Mouse (Mus musculus) ovary, postnatal 14 days (tissue): ENCODE measurements around the gene Cmss1.

Experiments
- DNase-seq: peaks from one replicate; pipeline ENCODE4 v3.0.0; 2022; ENCODE audit warnings: low spot score

Cmss1 gene

DNA sequence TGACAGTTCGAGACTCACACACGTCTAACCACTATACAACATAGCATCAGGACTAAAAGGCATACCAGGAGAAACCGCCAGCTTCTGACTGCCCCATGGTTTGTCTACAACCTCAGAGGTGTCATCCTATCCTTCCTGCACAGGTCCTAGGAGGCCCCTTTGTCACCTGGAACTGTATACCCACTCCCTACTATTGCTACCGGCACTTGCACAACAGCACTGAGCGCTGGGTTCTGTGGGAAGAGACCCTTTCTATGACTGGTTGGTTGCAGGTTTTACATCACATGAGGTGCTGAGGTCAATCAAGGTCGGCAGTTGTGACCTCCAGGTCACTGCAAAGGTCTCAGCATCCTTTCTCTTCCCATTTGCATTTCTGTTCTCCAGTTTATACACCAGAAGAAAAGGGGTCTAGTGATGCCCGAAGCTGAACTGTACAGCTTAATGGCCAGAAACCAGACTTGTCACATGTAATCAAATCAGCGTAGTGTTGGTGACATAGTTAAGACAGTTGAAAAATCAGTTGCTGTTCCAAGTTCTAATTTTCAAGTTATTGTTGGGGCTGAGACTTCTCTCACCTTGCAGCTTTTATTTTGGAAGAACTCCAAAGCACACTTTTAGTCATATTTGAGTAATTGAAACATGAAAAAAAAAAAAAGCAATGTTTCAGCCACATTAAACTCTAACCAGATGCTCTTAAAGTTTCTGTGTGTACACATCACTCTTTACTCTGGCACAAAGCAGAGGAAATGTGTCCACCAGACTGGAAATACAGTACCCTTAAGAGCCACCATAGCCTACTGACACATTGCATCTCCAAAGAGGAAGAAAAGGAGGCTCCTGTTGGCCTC, 266.7 kb downstream of the Cmss1 start:
- no peak for DNase-seq

DNA sequence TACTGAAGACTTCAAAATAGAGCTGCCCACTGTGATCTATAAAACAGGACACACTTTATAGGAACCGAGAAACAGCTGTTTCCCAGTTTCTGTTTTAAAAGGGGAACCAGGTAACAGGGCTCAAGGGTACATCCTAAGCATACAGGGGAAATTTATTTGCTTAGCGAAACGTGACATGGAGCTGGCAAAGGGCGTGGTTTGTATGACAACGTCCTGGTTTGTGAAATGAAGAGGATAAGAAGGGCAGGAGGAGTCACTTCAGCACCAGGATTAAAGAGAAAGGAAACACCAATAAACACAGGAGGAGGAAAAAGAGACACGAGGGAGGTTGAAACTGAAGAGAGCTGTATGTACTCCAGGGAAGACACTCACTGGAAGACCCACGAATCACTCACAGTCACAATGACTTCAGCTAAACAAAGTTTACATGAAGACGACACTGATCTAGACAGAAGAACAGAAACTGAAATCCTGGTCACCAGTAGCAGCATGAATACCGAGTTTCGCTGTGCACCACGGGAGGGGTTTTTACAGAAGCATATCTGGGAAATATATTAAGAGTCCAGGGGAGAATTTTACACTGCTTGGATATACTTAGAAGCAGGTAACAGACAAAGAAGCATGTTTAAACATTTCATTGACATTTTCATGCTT, 269.8 kb downstream of the Cmss1 start:
- DNase-seq, result no peak

DNA sequence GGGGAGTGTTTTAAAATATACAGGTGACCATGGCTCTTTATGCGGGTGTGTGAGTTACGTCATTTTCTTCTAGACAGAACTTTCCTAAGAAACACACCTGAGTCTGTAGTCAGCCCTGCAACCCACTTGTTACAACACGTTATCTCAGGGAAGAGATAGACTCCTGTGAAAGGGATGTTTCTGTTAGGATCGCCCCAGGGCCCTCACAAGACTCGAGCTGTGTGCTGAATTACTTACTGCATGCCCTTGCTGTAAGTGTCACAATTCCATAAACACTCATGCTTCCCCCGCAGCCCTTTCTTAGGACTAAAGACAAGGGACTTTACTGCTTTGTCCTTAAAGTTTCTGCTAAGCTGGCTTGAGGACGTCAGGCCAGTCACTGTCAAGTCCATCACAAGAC, 274.4 kb downstream of the Cmss1 start:
- no peak for DNase-seq

DNA sequence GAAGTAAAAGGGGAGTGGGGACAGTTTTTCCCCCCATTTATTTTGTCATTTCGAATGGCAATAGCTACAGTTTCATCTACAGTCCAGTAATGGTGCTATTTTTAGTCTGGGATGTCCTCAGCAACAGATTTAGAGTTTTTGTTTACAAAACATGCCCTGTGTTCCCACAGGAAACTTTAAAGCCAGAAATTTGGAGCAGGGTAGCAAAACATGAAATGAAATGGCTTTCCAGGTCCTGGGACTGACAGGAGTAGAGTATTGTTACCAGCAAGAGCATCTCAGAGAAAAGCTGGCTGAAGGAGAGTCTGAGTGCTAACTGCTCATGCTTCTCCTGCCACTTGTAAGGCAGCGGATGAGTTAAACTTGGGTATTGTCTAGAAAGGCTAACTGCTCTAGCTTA, 276.6 kb downstream of the Cmss1 start:
- no peak for DNase-seq

DNA sequence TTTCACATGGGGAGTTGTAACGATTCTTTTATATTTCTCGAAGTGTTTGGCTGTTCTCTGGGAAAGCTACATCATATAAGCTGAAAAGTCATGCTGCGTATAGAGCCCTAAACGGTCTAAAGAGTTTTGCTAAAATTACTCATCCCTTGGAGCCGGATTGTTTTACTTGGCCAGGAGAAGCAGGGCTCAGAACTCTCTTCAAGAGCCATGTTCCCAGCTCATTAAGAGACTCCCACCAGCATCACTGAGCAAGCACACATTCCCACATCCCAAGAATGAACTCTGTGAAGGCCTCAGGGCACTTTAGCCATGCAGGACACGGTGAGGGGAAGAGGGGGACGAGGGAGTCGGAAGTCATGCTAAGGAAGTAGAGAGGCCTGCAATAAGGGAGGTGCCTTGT, 277.6 kb downstream of the Cmss1 start:
- DNase-seq, result no peak

DNA sequence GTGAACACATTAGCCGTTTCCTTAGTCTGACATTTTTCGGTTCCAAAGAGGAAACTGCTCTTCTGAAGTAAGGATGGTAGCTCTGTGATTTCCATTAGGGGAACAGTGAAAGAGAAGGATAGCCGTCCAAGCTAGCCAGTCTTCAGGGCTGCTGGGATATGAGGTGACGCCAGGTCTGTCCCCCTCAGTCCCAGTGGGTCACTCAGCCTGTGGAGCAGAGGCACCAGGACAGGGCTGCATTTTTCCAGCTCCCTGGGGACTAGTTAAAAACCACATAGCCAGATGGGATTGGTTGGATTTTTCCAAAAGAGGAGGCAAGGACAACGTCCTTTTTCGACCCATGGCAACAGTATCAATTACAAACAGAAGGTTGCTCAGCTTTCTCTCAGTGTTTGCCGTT, 279.7 kb downstream of the Cmss1 start:
- DNase-seq, result no peak

DNA sequence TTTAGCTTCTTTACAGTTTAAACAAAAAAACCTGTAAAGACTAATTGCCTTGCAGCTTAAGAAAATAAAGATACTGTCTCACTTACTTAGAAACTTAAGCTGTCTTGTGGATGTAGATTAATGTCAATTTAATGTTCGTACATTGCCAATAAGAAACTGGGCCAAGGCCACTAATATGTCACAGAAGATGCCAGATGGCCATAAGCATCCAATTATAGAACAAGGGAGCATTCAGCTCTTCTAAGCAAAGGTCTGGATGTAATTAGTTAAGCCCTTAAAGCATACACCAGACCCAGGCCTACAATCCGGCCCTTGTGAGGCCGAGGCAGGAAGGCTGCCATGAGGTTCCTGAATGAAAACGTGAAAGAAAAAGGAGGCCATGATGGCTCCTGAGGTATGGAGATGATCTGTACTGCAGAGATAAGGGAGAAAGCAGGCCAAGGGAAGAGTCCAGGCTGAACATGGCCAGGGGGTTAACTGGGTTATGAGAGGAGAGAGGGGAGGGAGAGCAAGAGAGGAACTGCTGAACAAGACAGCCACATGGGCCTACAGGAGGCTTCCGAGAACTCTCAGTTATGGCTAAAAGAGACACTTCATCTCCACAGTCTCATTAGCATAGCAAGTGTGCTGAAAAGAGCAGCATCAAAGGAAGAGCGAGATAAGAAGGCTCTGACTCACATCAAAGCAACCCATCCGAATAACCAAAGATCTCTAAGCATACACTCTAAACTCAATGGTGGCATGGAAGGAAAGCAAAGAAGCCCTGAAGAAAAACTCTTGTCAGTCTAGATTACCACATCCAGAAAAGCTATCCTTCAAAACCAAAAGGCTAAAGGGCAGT, 287.2 kb downstream of the Cmss1 start:
- DNase-seq, result no peak

DNA sequence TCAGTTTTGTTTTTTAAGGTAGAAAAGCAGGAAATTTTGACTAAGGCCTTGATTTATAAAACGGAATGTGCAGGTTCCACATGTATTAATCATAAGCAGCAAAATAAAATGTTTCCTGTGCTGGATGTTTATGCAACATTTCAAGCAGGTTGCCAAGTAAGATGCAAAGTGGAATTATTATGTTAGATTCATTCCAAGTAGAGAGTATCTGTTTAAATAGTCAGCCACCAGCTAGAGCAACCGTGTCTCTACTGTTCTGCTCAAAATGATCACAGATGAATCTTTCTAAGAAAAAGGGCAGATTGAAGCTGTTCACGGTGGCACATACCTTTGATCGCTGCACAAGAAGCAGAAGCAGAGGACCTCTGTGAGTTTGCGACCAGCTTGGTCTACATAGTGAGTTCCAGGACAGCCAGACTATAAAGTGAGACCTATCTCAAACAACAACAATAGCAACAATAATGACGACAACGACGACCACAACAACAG, 288.0 kb downstream of the Cmss1 start:
- no peak for DNase-seq

DNA sequence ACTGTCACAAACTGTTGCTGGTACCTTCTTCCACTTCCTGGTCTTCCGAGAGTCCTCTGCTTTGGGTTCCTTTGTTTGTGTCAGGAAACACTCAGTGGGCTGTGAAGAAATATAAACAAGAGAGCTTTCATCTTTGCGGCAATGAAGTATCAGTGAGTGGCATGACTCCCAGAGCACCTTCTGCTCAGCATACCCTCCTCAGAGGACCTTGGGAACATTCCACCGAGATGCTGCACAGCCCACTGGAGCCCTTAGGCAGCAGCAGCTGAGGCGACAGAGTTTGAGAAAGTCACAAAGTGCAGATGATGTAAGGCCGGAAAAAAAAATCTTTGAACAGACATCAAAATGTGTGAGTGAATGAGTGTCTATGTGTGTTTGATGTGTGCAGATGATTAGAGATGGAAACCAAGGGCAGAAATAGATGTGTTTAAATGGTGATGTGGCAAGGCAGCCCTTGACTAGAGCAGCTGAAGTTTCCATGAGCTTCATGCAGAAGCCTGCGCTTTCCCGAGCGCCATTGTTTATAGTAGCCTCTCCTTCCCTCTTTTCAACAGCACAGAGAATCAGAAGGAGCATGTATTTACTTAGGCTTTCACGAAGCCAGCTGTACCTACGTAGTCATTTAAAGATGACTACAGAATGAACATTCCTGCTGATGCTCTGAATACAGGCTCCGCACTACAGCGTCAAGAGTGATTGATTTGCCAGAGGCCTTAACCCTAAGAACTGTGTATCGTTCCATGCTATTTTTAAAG, 288.6 kb downstream of the Cmss1 start:
- DNase-seq, result no peak

DNA sequence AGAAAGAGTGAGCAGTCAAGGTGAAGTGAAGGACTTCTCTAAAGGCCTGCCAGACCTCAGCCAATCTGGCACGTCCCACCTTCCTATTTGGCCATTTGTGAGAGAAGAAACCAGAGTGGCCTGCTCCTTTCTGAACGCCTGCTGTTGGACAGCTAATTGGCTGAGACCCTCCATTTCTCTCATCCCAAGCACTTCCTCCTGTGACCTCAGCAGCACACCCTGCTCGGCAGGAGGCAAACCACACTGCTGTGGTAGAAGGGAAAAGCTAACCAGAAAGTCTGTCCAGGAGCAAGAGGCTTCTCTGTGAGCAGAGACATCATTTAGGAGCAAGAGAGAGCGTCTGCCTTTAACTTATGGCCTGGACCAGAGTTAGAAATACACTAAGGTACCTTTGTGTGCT, 289.5 kb downstream of the Cmss1 start:
- DNase-seq, result no peak

DNA sequence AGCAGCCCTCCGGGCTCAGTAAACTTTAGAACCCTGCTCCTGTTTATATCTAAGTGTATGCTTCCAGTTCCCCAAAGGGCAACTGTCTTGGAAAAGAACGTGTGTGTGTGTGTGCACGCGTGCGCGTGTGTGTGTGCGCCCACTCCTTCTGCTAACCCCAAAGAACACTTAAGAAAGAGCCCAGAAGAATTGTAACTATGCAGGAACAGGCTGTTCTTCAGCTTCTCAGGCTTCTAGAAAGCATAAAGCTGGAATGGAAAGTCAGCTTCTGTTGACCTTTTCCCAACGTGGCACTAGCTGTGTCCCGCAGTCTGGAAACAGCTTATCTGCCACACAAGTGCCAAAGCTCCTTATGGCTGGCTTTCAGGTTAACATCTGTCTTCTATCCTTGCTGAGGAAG, 291.6 kb downstream of the Cmss1 start:
- DNase-seq, result no peak

DNA sequence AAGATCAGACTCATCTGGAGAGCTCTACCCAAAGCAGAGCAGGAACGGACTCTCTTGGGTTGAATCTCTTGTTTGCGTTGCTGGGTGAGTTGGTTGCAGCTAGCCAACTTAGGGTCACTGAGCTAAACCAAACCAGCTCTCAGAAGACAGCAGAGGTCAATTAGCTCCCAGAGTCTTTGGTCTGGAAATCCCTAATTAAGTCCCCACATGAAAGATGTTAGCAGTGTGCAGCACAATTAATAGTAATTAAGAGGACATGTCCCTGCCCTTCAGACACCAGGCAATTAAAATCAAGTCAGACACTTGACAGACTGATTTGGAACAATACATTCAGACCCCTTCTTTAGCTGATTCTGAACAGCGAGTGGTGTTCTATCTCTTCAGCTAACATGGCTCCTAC, 292.4 kb downstream of the Cmss1 start:
- DNase-seq, result no peak

DNA sequence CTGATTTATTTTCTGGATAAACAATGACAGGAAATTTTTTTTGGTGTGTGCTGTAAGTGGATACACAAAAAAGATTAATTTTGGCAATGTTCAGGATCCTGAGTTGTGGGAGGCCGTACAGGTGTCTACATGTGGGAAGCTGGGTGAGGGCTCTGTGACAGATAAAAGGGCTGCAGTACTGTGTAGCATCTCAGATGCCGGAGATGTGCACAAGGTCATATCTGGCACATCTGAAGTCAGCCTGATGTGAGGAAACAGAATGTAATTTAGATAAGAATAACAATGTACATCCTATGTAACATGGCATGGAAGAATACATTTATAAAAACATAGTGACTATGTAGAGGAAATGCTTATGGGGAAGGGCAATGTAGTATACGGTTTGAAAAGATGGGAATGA, 293.2 kb downstream of the Cmss1 start:
- no peak for DNase-seq

DNA sequence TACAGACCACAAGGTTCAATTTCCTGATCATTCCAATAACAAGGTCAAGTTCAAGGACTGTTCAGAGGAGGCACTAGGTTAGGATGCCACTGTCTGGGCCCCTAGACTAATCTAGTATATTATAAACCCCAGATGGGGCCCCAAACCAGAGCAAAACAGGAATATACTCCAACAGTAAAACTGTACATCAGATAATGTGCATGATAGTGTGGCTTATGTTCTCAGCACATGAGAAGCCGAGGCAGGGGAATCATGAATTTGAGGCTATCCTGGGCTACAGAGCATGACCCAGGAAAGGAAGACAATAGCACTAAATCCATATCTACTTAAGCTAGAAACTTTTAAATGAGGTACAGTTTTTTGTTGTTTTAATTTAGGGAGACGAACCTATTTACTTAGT, 294.5 kb downstream of the Cmss1 start:
- no peak for DNase-seq

DNA sequence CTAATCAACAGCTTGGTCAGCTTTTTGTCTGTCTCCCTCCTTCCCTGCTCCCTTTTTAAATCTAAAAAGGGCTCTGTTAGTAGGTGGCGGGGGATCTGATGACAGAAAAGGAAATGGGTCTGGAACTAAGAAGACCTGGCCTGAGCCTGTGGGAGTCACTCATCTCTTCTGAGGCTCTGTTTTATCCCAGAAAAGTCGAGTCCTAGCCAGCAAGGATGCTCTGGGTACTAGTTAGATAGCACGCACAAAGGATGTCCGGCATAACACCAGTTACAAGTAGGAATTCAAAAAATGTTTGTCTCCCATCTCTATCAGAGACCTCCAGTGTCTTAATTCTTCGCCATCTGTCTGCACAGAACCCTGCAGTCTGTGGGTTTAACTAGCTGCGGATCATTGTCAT, 301.2 kb downstream of the Cmss1 start:
- no peak for DNase-seq

DNA sequence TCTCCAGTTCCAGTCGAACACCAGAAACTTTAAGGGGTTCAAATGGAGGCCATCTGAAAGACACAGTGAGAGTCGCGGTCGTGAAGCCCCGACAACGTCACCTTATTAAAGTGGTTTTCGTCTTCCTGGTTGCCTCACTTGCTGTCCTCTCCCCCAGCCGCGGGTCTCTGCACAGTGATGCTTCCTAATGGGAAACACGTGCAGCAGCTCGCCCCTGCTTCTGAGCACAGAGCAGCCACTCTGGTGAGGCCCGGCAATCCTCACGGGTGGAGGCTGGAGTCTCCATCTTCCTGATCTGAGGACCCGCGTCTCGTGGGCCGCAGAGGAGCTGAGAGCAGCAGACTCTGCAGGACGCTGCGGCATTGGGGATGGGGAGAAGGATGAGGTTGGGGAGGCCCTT, 302.9 kb downstream of the Cmss1 start:
- DNase-seq, result no peak

DNA sequence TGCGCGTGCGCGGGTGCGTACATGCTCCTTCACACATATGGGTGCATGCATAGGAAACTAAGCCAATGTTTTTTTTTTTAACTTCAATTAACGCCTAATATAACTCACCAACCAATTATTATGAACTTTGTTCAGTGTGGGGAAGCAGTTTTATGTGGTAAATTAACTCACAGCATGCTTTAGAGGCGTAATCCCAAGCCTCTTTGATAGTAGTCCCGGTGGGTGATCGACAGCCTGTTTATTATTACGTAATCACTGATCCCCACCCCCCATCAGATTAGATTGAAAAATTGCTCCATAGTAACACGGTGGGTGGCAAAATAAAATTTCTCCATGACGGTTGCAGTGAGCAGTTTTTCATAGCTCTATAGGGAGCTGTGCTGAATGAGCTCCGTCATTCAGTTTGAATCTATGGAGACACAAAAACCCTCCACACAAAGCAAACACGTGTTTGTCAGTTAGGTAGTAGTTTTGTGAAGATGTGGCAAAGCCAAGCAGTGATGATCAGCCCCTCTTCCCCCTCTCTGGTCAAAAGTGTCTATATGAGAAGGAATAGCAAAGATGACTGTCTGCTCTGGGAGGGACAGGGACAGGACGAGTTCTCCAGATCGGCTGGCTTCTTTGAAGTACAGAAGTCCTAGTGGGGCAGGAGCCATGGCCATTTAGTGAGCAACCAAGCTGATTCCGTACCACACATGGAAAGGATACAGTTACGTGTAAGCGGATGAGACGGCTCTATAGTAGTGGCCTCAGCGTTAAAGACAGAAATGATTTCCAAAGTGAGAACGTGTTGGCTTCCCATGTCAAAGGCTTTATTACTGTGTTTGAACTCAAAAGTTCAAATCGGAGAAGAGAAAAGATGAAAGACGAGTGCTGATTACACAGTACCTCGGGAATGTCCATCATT, 303.6 kb downstream of the Cmss1 start:
- no peak for DNase-seq

DNA sequence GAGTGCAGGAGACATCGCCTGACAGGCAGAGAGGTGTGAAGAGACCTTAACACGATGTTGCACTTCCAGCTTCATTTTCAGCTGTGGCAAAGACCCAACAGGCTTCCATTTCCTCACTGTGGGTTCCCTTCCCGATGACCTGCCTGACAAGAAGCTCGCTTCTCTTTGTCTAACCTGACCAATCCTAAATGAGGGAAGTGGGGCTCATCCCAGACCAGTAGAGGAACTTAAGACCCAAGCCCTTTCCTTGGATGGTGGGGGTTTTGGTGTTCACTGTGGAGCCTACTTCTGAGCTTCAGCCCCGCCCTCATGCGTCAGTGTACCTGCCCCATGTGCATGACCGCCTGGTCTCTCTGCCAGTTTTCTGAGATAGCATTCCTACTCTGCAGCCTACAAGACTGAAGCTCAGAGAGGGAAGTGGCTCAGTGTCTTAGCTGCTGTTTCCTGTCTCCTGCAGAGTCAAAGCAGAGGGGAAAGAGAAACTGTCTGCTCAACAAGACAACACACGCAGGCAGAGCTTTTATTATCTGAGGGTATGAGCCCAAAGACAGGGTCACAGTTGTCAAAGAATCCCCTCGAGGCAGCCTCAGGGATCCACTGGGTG, 305.1 kb downstream of the Cmss1 start:
- no peak for DNase-seq

DNA sequence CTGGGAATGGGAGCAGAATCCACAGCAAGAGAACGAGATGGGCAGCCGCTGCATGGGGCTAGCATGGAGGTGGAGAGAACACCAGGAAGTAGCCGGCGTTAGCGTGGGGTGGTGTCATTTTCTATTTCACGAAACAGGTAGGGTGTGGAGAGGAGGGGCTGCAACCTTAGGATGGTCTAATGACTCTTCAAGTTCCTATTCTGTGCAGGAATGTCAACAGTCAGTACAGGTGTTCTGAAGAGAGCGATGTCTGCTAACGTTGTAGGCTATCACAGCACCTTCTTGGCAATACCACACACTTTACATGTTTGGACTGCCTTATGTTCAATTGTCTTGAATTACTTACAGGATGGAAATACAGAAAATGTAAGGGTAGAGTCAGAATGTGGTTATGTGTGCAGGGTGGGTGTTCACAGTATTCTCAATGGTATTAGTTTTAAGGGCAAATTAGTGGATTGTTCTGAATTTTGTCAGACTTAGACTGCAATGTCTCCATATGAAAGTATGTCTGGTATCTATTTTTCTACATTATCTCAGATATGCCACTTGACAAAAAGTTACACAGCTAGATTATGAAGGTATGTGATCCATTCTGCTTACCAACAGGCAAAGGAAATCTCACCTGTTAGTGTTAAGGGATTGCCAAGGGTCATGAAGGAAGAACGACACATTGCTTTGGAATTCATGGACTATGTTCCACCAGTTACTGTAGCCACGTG, 311.3 kb downstream of the Cmss1 start:
- DNase-seq, result no peak

DNA sequence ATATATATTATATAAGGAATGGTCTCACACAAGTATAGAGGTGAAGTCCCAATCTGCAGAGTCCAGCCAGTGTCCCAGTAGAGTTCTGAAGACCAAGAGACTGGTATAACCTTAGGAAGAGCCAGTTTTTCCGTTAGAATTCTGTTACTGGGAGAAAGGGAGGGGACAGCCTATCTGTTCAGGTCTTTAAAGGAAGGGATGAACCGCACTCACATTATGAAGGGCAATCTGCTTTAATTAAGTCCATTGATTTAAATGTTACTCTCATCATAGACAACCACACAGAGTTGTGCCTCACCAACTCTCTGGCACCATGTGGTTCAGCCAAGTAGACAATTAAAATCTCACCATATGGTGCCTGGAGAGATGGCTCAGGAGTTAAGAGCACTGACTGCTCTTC, 313.9 kb downstream of the Cmss1 start, which contains the start of gene Tmem30c:
Gene Tmem30c, minus strand, starts transcription at position 101 of the 400 bp plus-strand sequence.
- no peak for DNase-seq
